Mouse (Mus musculus) duodenum, adult 2 months (tissue): ENCODE results near the gene Brwd3. TPM values are rescaled to one million over a fixed set of nuclear protein-coding genes. Genes with fewer than 3 reads are reported as not detected.

ENCODE experiments used
- polyA plus RNA-seq: library from polyadenylated mRNA; depleted of rRNA; stranded (reverse); fragments of >200 nt; gene quantifications from 2 replicates; pipeline ENCODE4 v1.2.3, GENCODE M21; 2012; ENCODE audit warnings: low replicate concordance; rRNA removed

Brwd3 gene
- 0.06 and 0.33 TPM in 2 replicates for polyA plus RNA-seq

DNA sequence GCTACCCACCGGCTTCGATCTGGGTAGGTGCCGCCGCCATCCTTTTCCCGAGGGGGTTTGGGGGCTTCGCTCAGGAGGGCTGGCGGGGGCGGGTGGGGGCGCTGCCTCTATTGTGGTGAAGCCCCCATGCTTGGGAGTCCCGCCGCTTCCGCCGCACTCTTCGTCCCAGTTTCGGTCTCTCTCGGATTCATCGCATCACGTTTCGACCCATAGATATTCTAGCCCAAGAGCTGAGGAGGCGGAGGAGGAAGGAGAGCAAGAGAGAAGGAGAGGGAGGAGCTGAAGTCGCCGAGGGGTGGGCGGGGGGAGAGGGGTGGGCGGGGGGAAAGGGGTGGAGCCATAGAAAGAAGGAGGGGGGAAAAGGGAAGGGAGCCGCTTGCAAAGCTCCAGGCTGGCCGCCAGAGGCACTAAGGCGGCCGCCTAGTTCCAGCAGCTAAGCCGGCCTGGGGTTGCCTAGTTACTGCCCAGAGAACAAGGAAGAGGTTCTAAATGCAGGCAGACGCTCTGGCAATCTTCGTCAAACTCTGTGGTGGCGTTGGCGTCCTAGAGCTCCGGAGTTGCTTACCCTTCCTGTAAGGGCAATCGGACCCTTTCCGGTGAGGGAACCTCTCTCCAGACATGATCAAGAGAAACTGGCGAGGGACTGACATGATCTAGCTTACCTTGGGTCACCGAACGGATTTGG lies at the start of gene Brwd3:
Gene Brwd3, minus strand, starts transcription at position 283 of the 685 bp plus-strand sequence.

Other genes starting within 250 kb of the Brwd3 start
- 0.20 and 0.26 TPM in 2 replicates for gene Gm379, start 169.5 kb downstream of the Brwd3 start, polyA plus RNA-seq
- 0.05 and 0.08 TPM in 2 replicates for gene Hmgn5, start 179.0 kb upstream of the Brwd3 start, polyA plus RNA-seq